Mouse (Mus musculus) lung, embryonic 16.5 days (tissue): Measurements from ENCODE around the gene Nid1. TPM values are rescaled to one million over a fixed set of nuclear protein-coding genes. Genes with fewer than 3 reads are reported as not detected.

ENCODE experiments used
- ATAC-seq: fragments of 200-750 bp; cut with Nextera tagmentation; 2 replicates; pipeline ENCODE4 v1.8.0; 2017; ENCODE audit warnings: low read depth, mild to moderate bottlenecking, moderate library complexity
- H3K27ac ChIP-seq: fragments of 300-500 bp; sonication (generic); 2 replicates; pipeline ENCODE4 v1.5.1; 2014; ENCODE audit warnings: mild to moderate bottlenecking, control low read depth, low read length
- H3K27me3 ChIP-seq: fragments of 300-500 bp; sonication (generic); 2 replicates; pipeline ENCODE4 v1.6.1; 2014; ENCODE audit warnings: low read depth, low read length, mixed read lengths; ENCODE audit not compliant: control insufficient read depth, insufficient read depth
- H3K36me3 ChIP-seq: fragments of 300-500 bp; sonication (generic); 2 replicates; pipeline ENCODE4 v1.6.1; 2014; ENCODE audit warnings: low read length; ENCODE audit not compliant: control insufficient read depth, insufficient read depth
- H3K4me1 ChIP-seq: fragments of 300-500 bp; sonication (generic); replicated peaks from 2 replicates; pipeline ENCODE4 v1.6.1; 2014; ENCODE audit warnings: low read length, mixed read lengths; ENCODE audit not compliant: control insufficient read depth, insufficient read depth
- H3K4me2 ChIP-seq: fragments of 300-500 bp; sonication (generic); 2 replicates; pipeline ENCODE4 v1.6.1; 2014; ENCODE audit warnings: low read depth, low read length, control low read depth
- H3K4me3 ChIP-seq: fragments of 300-500 bp; sonication (generic); 2 replicates; pipeline ENCODE4 v1.5.1; 2014; ENCODE audit warnings: mild to moderate bottlenecking, low read length, control low read depth
- H3K9ac ChIP-seq: fragments of 300-500 bp; sonication (generic); 2 replicates; pipeline ENCODE4 v1.6.1; 2014; ENCODE audit warnings: low read length, control low read depth
- H3K9me3 ChIP-seq: fragments of 300-500 bp; sonication (generic); 2 replicates; pipeline ENCODE4 v1.6.1; 2016; ENCODE audit warnings: low read length; ENCODE audit not compliant: control insufficient read depth
- WGBS: fragments of 180-500 bp; shearing (Covaris S2); extraction: QIAGEN DNeasy Blood & Tissue Kit; methylation state at CpG from one replicate; pipeline ENCODE4 v1.1.7; 2014; 5-methylcytosine and 5-hydroxymethylcytosine counted together
- polyA plus RNA-seq: library from polyadenylated mRNA; unstranded; fragments of >200 nt; fragmentation: Nextera tagmentation; extraction: Ambion mirVana; gene quantifications from 2 replicates; pipeline ENCODE4 v1.2.1, GENCODE M21; 2015

The Nid1 gene
- polyA plus RNA-seq, 1 experiment from 2014 or later: 167 TPM

- peaks cover 6% of the 10 kb centered on the region; the same call in 1 of the 2 replicates for H3K4me1 ChIP-seq
- H3K4me3 ChIP-seq: no peak overlapping the region
- peaks cover 14% of the 10 kb centered on the region for H3K36me3 ChIP-seq
- no peak overlapping the region for H3K9ac ChIP-seq
- H3K27me3 ChIP-seq: no peaks in the 10 kb centered on the region
- H3K4me2 ChIP-seq: no peak overlapping the region
- H3K9me3 ChIP-seq: no peaks in the 10 kb centered on the region
- no peak for ATAC-seq
- 89% methylated on average over 10 of the region's 10 CpGs for WGBS
- no peak overlapping the region for H3K27ac ChIP-seq
Observed at GRCm38 (mm10) chr13:13502406-13502805, 65.1 kb downstream of the Nid1 start.

GRCm38 (mm10) chr13:13503695-13504386, 66.5 kb downstream of the Nid1 start:
- ATAC-seq: peak; percentile 68
- 24% methylated on average over 4 of the region's 4 CpGs for WGBS

GRCm38 (mm10) chr13:13505063-13505462, 67.7 kb downstream of the Nid1 start:
- Histone ChIP-seq H3K4me3 (no peak overlapping the region), H3K27me3 (no peaks in the 10 kb centered on the region), H3K4me2 (no peak overlapping the region), H3K27ac (no peak overlapping the region), H3K9me3 (no peaks in the 10 kb centered on the region), H3K4me1 (peaks cover 6% of the 10 kb centered on the region; the same call in 1 of the 2 replicates), H3K9ac (no peak overlapping the region), H3K36me3 (peaks cover 16% of the 10 kb centered on the region)
- no peak for ATAC-seq
- 77% methylated on average over 5 of the region's 5 CpGs for WGBS

More at GRCm38 (mm10) chr13:13503695-13504386, 66.5 kb downstream of the Nid1 start:
- H3K4me2 ChIP-seq: no peak overlapping the region
- H3K4me3 ChIP-seq: no peak overlapping the region
- H3K27ac ChIP-seq: peak overlapping the region; percentile 38
- peaks cover 6% of the 10 kb centered on the region; the same call in 1 of the 2 replicates for H3K4me1 ChIP-seq
- peaks cover 14% of the 10 kb centered on the region for H3K36me3 ChIP-seq
- H3K27me3 ChIP-seq: no peaks in the 10 kb centered on the region
- H3K9ac ChIP-seq: no peak overlapping the region
- H3K9me3 ChIP-seq: no peaks in the 10 kb centered on the region

- Histone ChIP-seq H3K9ac (no peak overlapping the region), H3K27ac (no peak overlapping the region), H3K4me3 (no peak overlapping the region), H3K27me3 (no peaks in the 10 kb centered on the region), H3K4me1 (peaks cover 6% of the 10 kb centered on the region; the same call in 1 of the 2 replicates), H3K9me3 (no peaks in the 10 kb centered on the region), H3K36me3 (peaks cover 19% of the 10 kb centered on the region), H3K4me2 (no peak overlapping the region)
- no peak for ATAC-seq
- WGBS: 82% methylated on average over 5 of the region's 5 CpGs
Observed at GRCm38 (mm10) chr13:13506556-13506955, 69.2 kb downstream of the Nid1 start.

GRCm38 (mm10) chr13:13514861-13515260, 77.5 kb downstream of the Nid1 start:
- no peak overlapping the region for H3K27ac ChIP-seq
- H3K9me3 ChIP-seq: no peaks in the 10 kb centered on the region
- no peaks in the 10 kb centered on the region for H3K4me1 ChIP-seq
- H3K36me3 ChIP-seq: peaks cover 7% of the 10 kb centered on the region
- no peaks in the 10 kb centered on the region for H3K27me3 ChIP-seq
- H3K4me2 ChIP-seq: no peak overlapping the region
- no peak overlapping the region for H3K4me3 ChIP-seq
- ATAC-seq: no peak
- 60% methylated on average over 4 of the region's 4 CpGs for WGBS
- no peak overlapping the region for H3K9ac ChIP-seq

- Histone ChIP-seq H3K27me3 (no peaks in the 10 kb centered on the region), H3K27ac (no peak overlapping the region), H3K4me3 (no peak overlapping the region), H3K4me1 (no peaks in the 10 kb centered on the region), H3K4me2 (peak overlapping the region; percentile 36; the same call in 1 of the 2 replicates), H3K9me3 (no peaks in the 10 kb centered on the region), H3K36me3 (no peaks in the 10 kb centered on the region), H3K9ac (peak overlapping the region; percentile 42; the same call in 1 of the 2 replicates)
- 41% methylated on average over 17 of the region's 17 CpGs for WGBS
- peak; percentile 67 for ATAC-seq
Observed at GRCm38 (mm10) chr13:13516376-13517225, 79.2 kb downstream of the Nid1 start.

GRCm38 (mm10) chr13:13518114-13518513, 80.8 kb downstream of the Nid1 start:
- Histone ChIP-seq H3K4me1 (no peaks in the 10 kb centered on the region), H3K9ac (no peak overlapping the region), H3K9me3 (no peaks in the 10 kb centered on the region), H3K27ac (no peak overlapping the region), H3K4me2 (no peak overlapping the region), H3K36me3 (no peaks in the 10 kb centered on the region), H3K27me3 (no peaks in the 10 kb centered on the region), H3K4me3 (no peak overlapping the region)
- no peak for ATAC-seq
- 88% methylated on average over 7 of the region's 7 CpGs for WGBS

- Histone ChIP-seq H3K9me3 (no peaks in the 10 kb centered on the region), H3K4me3 (no peak overlapping the region), H3K36me3 (no peaks in the 10 kb centered on the region), H3K27ac (no peak overlapping the region), H3K9ac (no peak overlapping the region), H3K4me2 (no peak overlapping the region), H3K27me3 (no peaks in the 10 kb centered on the region), H3K4me1 (no peaks in the 10 kb centered on the region)
- ATAC-seq: no peak
- 88% methylated on average over 5 of the region's 5 CpGs for WGBS
Observed at GRCm38 (mm10) chr13:13520436-13520835, 83.1 kb downstream of the Nid1 start.
